Mouse (Mus musculus) lung, postnatal 10 days (tissue): ENCODE results near the gene Cd86.

Source experiments
- DNase-seq: peaks from one replicate; pipeline ENCODE4 v3.0.0; 2021

Gene Cd86

GRCm38 (mm10) chr16:36665782-36666181 is at the start of gene Cd86:
Cd86 (minus strand) TSS chr16:36666081.
- no peak for DNase-seq

GRCm38 (mm10) chr16:36711760-36712159 is 45.9 kb upstream of the Cd86 start:
- peak; percentile 11 for DNase-seq

GRCm38 (mm10) chr16:36710794-36711193 is 44.9 kb upstream of the Cd86 start:
- no peak for DNase-seq

- no peak for DNase-seq
Measured at GRCm38 (mm10) chr16:36709405-36709804, 43.5 kb upstream of the Cd86 start.

GRCm38 (mm10) chr16:36708751-36709150 is 42.9 kb upstream of the Cd86 start:
- DNase-seq = no peak

GRCm38 (mm10) chr16:36707702-36708423 is 42.0 kb upstream of the Cd86 start:
- no peak for DNase-seq

- DNase-seq = no peak
Measured at GRCm38 (mm10) chr16:36700484-36700883, 34.6 kb upstream of the Cd86 start.

- no peak for DNase-seq
Measured at GRCm38 (mm10) chr16:36697331-36697730, 31.4 kb upstream of the Cd86 start.

- DNase-seq = no peak
Measured at GRCm38 (mm10) chr16:36694798-36695290, 29.0 kb upstream of the Cd86 start.

GRCm38 (mm10) chr16:36693818-36694413 is 28.0 kb upstream of the Cd86 start, which contains the start of gene Ildr1:
Ildr1 (plus strand) TSS chr16:36693978.
- peak; percentile 58 for DNase-seq

- no peak for DNase-seq
Measured at GRCm38 (mm10) chr16:36691484-36691883, 25.6 kb upstream of the Cd86 start.

GRCm38 (mm10) chr16:36688076-36688475 is 22.2 kb upstream of the Cd86 start:
- DNase-seq = no peak

GRCm38 (mm10) chr16:36684325-36684918 is 18.5 kb upstream of the Cd86 start:
- DNase-seq = no peak

GRCm38 (mm10) chr16:36681829-36682228 is 15.9 kb upstream of the Cd86 start:
- no peak for DNase-seq

GRCm38 (mm10) chr16:36675902-36676301 is 10.0 kb upstream of the Cd86 start:
- no peak for DNase-seq

GRCm38 (mm10) chr16:36675304-36675703 is 9.4 kb upstream of the Cd86 start:
- no peak for DNase-seq

- DNase-seq = no peak
Measured at GRCm38 (mm10) chr16:36674457-36675204, 8.8 kb upstream of the Cd86 start.

GRCm38 (mm10) chr16:36673196-36673595 is 7.3 kb upstream of the Cd86 start:
- no peak for DNase-seq

- DNase-seq = no peak
Measured at GRCm38 (mm10) chr16:36670590-36670989, 4.7 kb upstream of the Cd86 start.

GRCm38 (mm10) chr16:36666448-36667017 is 652 bp upstream of the Cd86 start:
- DNase-seq = no peak

GRCm38 (mm10) chr16:36663484-36663883 is 2.4 kb downstream of the Cd86 start:
- no peak for DNase-seq

- DNase-seq = no peak
Measured at GRCm38 (mm10) chr16:36661330-36661729, 4.6 kb downstream of the Cd86 start.

GRCm38 (mm10) chr16:36655910-36656309 is 10.0 kb downstream of the Cd86 start:
- no peak for DNase-seq
